Mouse (Mus musculus): ENCODE measurements around the gene Hax1. TPM values are rescaled to one million over a fixed set of nuclear protein-coding genes. Genes with fewer than 3 reads are reported as not detected.

Hax1 gene
- polyA plus RNA-seq, 1 experiment from 2014 or later: 127 TPM

- H3K9ac ChIP-seq (ENCODE audit: low read depth, low read length): peak overlapping the region; percentile 71; the same call in 1 of the 2 replicates
- H3K27ac ChIP-seq (replicated peaks; ENCODE audit: low read depth, low read length): no peak overlapping the region
- ATAC-seq (ENCODE audit: low read depth) (no peak), DNase-seq (ENCODE audit: low spot score) (no peak)
- peak overlapping the region; percentile 96; the same call in 1 of the 2 replicates for H3K4me3 ChIP-seq (ENCODE audit: low read depth, low read length)
- peaks cover 52% of the 10 kb centered on the region for H3K36me3 ChIP-seq (ENCODE audit: control insufficient read depth, insufficient read depth, low read length)
- H3K9me3 ChIP-seq (ENCODE audit: control insufficient read depth, low read length): no peaks in the 10 kb centered on the region
- H3K4me2 ChIP-seq (ENCODE audit: low read depth, low read length): peak overlapping the region; percentile 94
- 76% methylated on average over 4 of the region's 4 CpGs for WGBS
- no peaks in the 10 kb centered on the region for H3K27me3 ChIP-seq (replicated peaks; ENCODE audit: control insufficient read depth, insufficient read depth, low read length)
- H3K4me1 ChIP-seq (ENCODE audit: control insufficient read depth, insufficient read depth, low read length): peaks cover 26% of the 10 kb centered on the region
Observed at GRCm38 (mm10) chr3:89959435-89959834, 39.1 kb downstream of the Hax1 start.

GRCm38 (mm10) chr3:89957880-89958279 lies 40.7 kb downstream of the Hax1 start:
- H3K9me3 ChIP-seq (ENCODE audit: control insufficient read depth, low read length): no peaks in the 10 kb centered on the region
- no peak overlapping the region for H3K9ac ChIP-seq (ENCODE audit: low read depth, low read length)
- no peak overlapping the region for H3K4me2 ChIP-seq (ENCODE audit: low read depth, low read length)
- no peak overlapping the region for H3K4me3 ChIP-seq (ENCODE audit: low read depth, low read length)
- H3K27me3 ChIP-seq (replicated peaks; ENCODE audit: control insufficient read depth, insufficient read depth, low read length): no peaks in the 10 kb centered on the region
- no peak for ATAC-seq (ENCODE audit: low read depth)
- H3K27ac ChIP-seq (replicated peaks; ENCODE audit: low read depth, low read length): no peak overlapping the region
- H3K36me3 ChIP-seq (ENCODE audit: control insufficient read depth, insufficient read depth, low read length): peaks cover 65% of the 10 kb centered on the region
- 94% methylated on average over 9 of the region's 9 CpGs for WGBS
- no peak for DNase-seq (ENCODE audit: low spot score)
- peaks cover 25% of the 10 kb centered on the region for H3K4me1 ChIP-seq (ENCODE audit: control insufficient read depth, insufficient read depth, low read length)

- H3K27ac ChIP-seq (replicated peaks; ENCODE audit: low read depth, low read length): no peak overlapping the region
- H3K4me2 ChIP-seq (ENCODE audit: low read depth, low read length): no peak overlapping the region
- no peaks in the 10 kb centered on the region for H3K9me3 ChIP-seq (ENCODE audit: control insufficient read depth, low read length)
- no peak overlapping the region for H3K4me3 ChIP-seq (ENCODE audit: low read depth, low read length)
- H3K27me3 ChIP-seq (replicated peaks; ENCODE audit: control insufficient read depth, insufficient read depth, low read length): no peaks in the 10 kb centered on the region
- ATAC-seq (ENCODE audit: low read depth): no peak
- H3K4me1 ChIP-seq (ENCODE audit: control insufficient read depth, insufficient read depth, low read length): peaks cover 18% of the 10 kb centered on the region
- no peak for DNase-seq (ENCODE audit: low spot score)
- peaks cover 80% of the 10 kb centered on the region for H3K36me3 ChIP-seq (ENCODE audit: control insufficient read depth, insufficient read depth, low read length)
- 91% methylated on average over 7 of the region's 7 CpGs for WGBS
- no peak overlapping the region for H3K9ac ChIP-seq (ENCODE audit: low read depth, low read length)
Observed at GRCm38 (mm10) chr3:89956177-89956971, 42.2 kb downstream of the Hax1 start.

GRCm38 (mm10) chr3:89953420-89953819 lies 45.2 kb downstream of the Hax1 start:
- no peak overlapping the region for H3K4me3 ChIP-seq (ENCODE audit: low read depth, low read length)
- no peaks in the 10 kb centered on the region for H3K27me3 ChIP-seq (replicated peaks; ENCODE audit: control insufficient read depth, insufficient read depth, low read length)
- DNase-seq (ENCODE audit: low spot score) (peak; percentile 87), ATAC-seq (ENCODE audit: low read depth) (0 out of 2 replicates have a peak, but pooled peaks have one; percentile 47)
- H3K4me2 ChIP-seq (ENCODE audit: low read depth, low read length): no peak overlapping the region
- H3K4me1 ChIP-seq (ENCODE audit: control insufficient read depth, insufficient read depth, low read length): no peaks in the 10 kb centered on the region
- no peak overlapping the region for H3K9ac ChIP-seq (ENCODE audit: low read depth, low read length)
- WGBS: 5% methylated on average over 4 of the region's 4 CpGs
- H3K36me3 ChIP-seq (ENCODE audit: control insufficient read depth, insufficient read depth, low read length): peaks cover 97% of the 10 kb centered on the region
- no peaks in the 10 kb centered on the region for H3K9me3 ChIP-seq (ENCODE audit: control insufficient read depth, low read length)
- no peak overlapping the region for H3K27ac ChIP-seq (replicated peaks; ENCODE audit: low read depth, low read length)

GRCm38 (mm10) chr3:89948655-89949054 lies 49.9 kb downstream of the Hax1 start:
- no peak overlapping the region for H3K27ac ChIP-seq (replicated peaks; ENCODE audit: low read depth, low read length)
- no peaks in the 10 kb centered on the region for H3K4me1 ChIP-seq (ENCODE audit: control insufficient read depth, insufficient read depth, low read length)
- no peak overlapping the region for H3K4me2 ChIP-seq (ENCODE audit: low read depth, low read length)
- no peak overlapping the region for H3K4me3 ChIP-seq (ENCODE audit: low read depth, low read length)
- no peak overlapping the region for H3K9ac ChIP-seq (ENCODE audit: low read depth, low read length)
- H3K9me3 ChIP-seq (ENCODE audit: control insufficient read depth, low read length): no peaks in the 10 kb centered on the region
- peaks cover 98% of the 10 kb centered on the region for H3K36me3 ChIP-seq (ENCODE audit: control insufficient read depth, insufficient read depth, low read length)
- no peak for ATAC-seq (ENCODE audit: low read depth)
- 88% methylated on average over 6 of the region's 6 CpGs for WGBS
- H3K27me3 ChIP-seq (replicated peaks; ENCODE audit: control insufficient read depth, insufficient read depth, low read length): no peaks in the 10 kb centered on the region
- DNase-seq (ENCODE audit: low spot score): no peak

GRCm38 (mm10) chr3:89948021-89948420 lies 50.6 kb downstream of the Hax1 start:
- Histone ChIP-seq H3K4me1 (ENCODE audit: control insufficient read depth, insufficient read depth, low read length) (no peaks in the 10 kb centered on the region), H3K36me3 (ENCODE audit: control insufficient read depth, insufficient read depth, low read length) (peaks cover 100% of the 10 kb centered on the region), H3K27ac (replicated peaks; ENCODE audit: low read depth, low read length) (no peak overlapping the region), H3K9ac (ENCODE audit: low read depth, low read length) (no peak overlapping the region), H3K4me2 (ENCODE audit: low read depth, low read length) (no peak overlapping the region), H3K27me3 (replicated peaks; ENCODE audit: control insufficient read depth, insufficient read depth, low read length) (no peaks in the 10 kb centered on the region), H3K9me3 (ENCODE audit: control insufficient read depth, low read length) (no peaks in the 10 kb centered on the region), H3K4me3 (ENCODE audit: low read depth, low read length) (no peak overlapping the region)
- ATAC-seq (ENCODE audit: low read depth) (no peak), DNase-seq (ENCODE audit: low spot score) (no peak)
- 84% methylated on average over 11 of the region's 11 CpGs for WGBS

Small RNAs within 50 kb of the gene (microRNA-seq; reads per million reads assigned to microRNA genes)
- gene Mir7669 (ENCODE audit: borderline number of aligned reads): 1.00 reads per million

Other genes starting within 250 kb of the Hax1 start
- 1.7 and 1.8 TPM in 2 replicates for gene Chrnb2, start 234.1 kb downstream of the Hax1 start, polyA plus RNA-seq (2014; fragmentation: Nextera tagmentation; extraction: Ambion mirVana)
- 20.4 and 21.7 TPM in 2 replicates for gene Ube2q1, start 225.2 kb downstream of the Hax1 start, polyA plus RNA-seq (2014; fragmentation: Nextera tagmentation; extraction: Ambion mirVana)
- gene She, start 167.4 kb downstream of the Hax1 start, polyA plus RNA-seq (2014; fragmentation: Nextera tagmentation; extraction: Ambion mirVana): 5.2 and 6.0 TPM in 2 replicates
- 1.4 and 2.3 TPM in 2 replicates for gene Il6ra, start 85.6 kb downstream of the Hax1 start, polyA plus RNA-seq (2014; fragmentation: Nextera tagmentation; extraction: Ambion mirVana)
- 22.5 and 23.8 TPM in 2 replicates for gene Atp8b2, start 35.3 kb downstream of the Hax1 start, polyA plus RNA-seq (2014; fragmentation: Nextera tagmentation; extraction: Ambion mirVana)
- 144 TPM in 2 replicates for gene 4933434E20Rik, start 52.9 kb upstream of the Hax1 start, polyA plus RNA-seq (2014; fragmentation: Nextera tagmentation; extraction: Ambion mirVana)
- 207 and 211 TPM in 2 replicates for gene Ubap2l, start 53.8 kb upstream of the Hax1 start, polyA plus RNA-seq (2014; fragmentation: Nextera tagmentation; extraction: Ambion mirVana)
- 423 and 451 TPM in 2 replicates for gene Tpm3, start 73.9 kb upstream of the Hax1 start, polyA plus RNA-seq (2014; fragmentation: Nextera tagmentation; extraction: Ambion mirVana)
- gene Nup210l, start 105.4 kb upstream of the Hax1 start, polyA plus RNA-seq (2014; fragmentation: Nextera tagmentation; extraction: Ambion mirVana): 0.18 and 0.43 TPM in 2 replicates
- gene Rps27, start 214.9 kb upstream of the Hax1 start, polyA plus RNA-seq (2014; fragmentation: Nextera tagmentation; extraction: Ambion mirVana): 2,089 and 2,268 TPM in 2 replicates
- gene Rab13, start 214.9 kb upstream of the Hax1 start, polyA plus RNA-seq (2014; fragmentation: Nextera tagmentation; extraction: Ambion mirVana): 18.1 and 19.8 TPM in 2 replicates
- 112 and 114 TPM in 2 replicates for gene Jtb, start 232.8 kb upstream of the Hax1 start, polyA plus RNA-seq (2014; fragmentation: Nextera tagmentation; extraction: Ambion mirVana)
- 5.2 and 6.1 TPM in 2 replicates for gene Creb3l4, start 244.7 kb upstream of the Hax1 start, polyA plus RNA-seq (2014; fragmentation: Nextera tagmentation; extraction: Ambion mirVana)
- gene Slc39a1, start 249.4 kb upstream of the Hax1 start, polyA plus RNA-seq (2014; fragmentation: Nextera tagmentation; extraction: Ambion mirVana): 88.1 and 90.9 TPM in 2 replicates

All from embryonic facial prominence, embryonic 14.5 days (tissue).